Mouse (Mus musculus): ENCODE results near the gene Syce3. TPM values are rescaled to one million over a fixed set of nuclear protein-coding genes. Genes with fewer than 3 reads are reported as not detected.

Gene Syce3
- polyA plus RNA-seq, 1 experiment from 2014 or later: not detected

Other genes starting within 250 kb of the Syce3 start
- gene Plxnb2, start 229.7 kb downstream of the Syce3 start, polyA plus RNA-seq (2014; fragmentation: Nextera tagmentation; extraction: Ambion mirVana): 162 and 176 TPM in 2 replicates
- 26.7 and 27.5 TPM in 2 replicates for gene Dennd6b, start 214.0 kb downstream of the Syce3 start, polyA plus RNA-seq (2014; fragmentation: Nextera tagmentation; extraction: Ambion mirVana)
- gene Ppp6r2, start 198.9 kb downstream of the Syce3 start, polyA plus RNA-seq (2014; fragmentation: Nextera tagmentation; extraction: Ambion mirVana): 45.1 and 49.2 TPM in 2 replicates
- gene Sbf1, start 95.2 kb downstream of the Syce3 start, polyA plus RNA-seq (2014; fragmentation: Nextera tagmentation; extraction: Ambion mirVana): 76.5 and 87.8 TPM in 2 replicates
- 0.15 TPM in 1 of 2 replicates, not detected in the other for gene Adm2, start 87.8 kb downstream of the Syce3 start, polyA plus RNA-seq (2014; fragmentation: Nextera tagmentation; extraction: Ambion mirVana)
- not detected in 2 replicates for gene Miox, start 76.1 kb downstream of the Syce3 start, polyA plus RNA-seq (2014; fragmentation: Nextera tagmentation; extraction: Ambion mirVana)
- 43.7 and 47.3 TPM in 2 replicates for gene Lmf2, start 54.8 kb downstream of the Syce3 start, polyA plus RNA-seq (2014; fragmentation: Nextera tagmentation; extraction: Ambion mirVana)
- 191 and 203 TPM in 2 replicates for gene Ncaph2, start 54.8 kb downstream of the Syce3 start, polyA plus RNA-seq (2014; fragmentation: Nextera tagmentation; extraction: Ambion mirVana)
- 5.1 and 5.7 TPM in 2 replicates for gene Sco2, start 36.7 kb downstream of the Syce3 start, polyA plus RNA-seq (2014; fragmentation: Nextera tagmentation; extraction: Ambion mirVana)
- 0.80 and 1.3 TPM in 2 replicates for gene Tymp, start 33.5 kb downstream of the Syce3 start, polyA plus RNA-seq (2014; fragmentation: Nextera tagmentation; extraction: Ambion mirVana)
- gene Odf3b, start 31.2 kb downstream of the Syce3 start, polyA plus RNA-seq (2014; fragmentation: Nextera tagmentation; extraction: Ambion mirVana): 0.37 and 1.2 TPM in 2 replicates
- gene Klhdc7b, start 25.6 kb downstream of the Syce3 start, polyA plus RNA-seq (2014; fragmentation: Nextera tagmentation; extraction: Ambion mirVana): not detected in 2 replicates
- gene Cpt1b, start 15.4 kb upstream of the Syce3 start, polyA plus RNA-seq (2014; fragmentation: Nextera tagmentation; extraction: Ambion mirVana): 0.84 TPM in 1 of 2 replicates, not detected in the other
- gene C730034F03Rik, start 19.1 kb upstream of the Syce3 start, polyA plus RNA-seq (2014; fragmentation: Nextera tagmentation; extraction: Ambion mirVana): 3.5 and 6.0 TPM in 2 replicates
- 0.40 TPM in 1 of 2 replicates, not detected in the other for gene Gm44502, start 19.2 kb upstream of the Syce3 start, polyA plus RNA-seq (2014; fragmentation: Nextera tagmentation; extraction: Ambion mirVana)
- gene Chkb, start 19.4 kb upstream of the Syce3 start, polyA plus RNA-seq (2014; fragmentation: Nextera tagmentation; extraction: Ambion mirVana): 54.5 and 56.0 TPM in 2 replicates
- gene Mapk8ip2, start 43.4 kb upstream of the Syce3 start, polyA plus RNA-seq (2014; fragmentation: Nextera tagmentation; extraction: Ambion mirVana): 26.0 and 27.4 TPM in 2 replicates
- 9.9 and 10.6 TPM in 2 replicates for gene Arsa, start 66.9 kb upstream of the Syce3 start, polyA plus RNA-seq (2014; fragmentation: Nextera tagmentation; extraction: Ambion mirVana)
- gene Shank3, start 89.1 kb upstream of the Syce3 start, polyA plus RNA-seq (2014; fragmentation: Nextera tagmentation; extraction: Ambion mirVana): 3.8 and 4.9 TPM in 2 replicates
- gene Acr, start 157.8 kb upstream of the Syce3 start, polyA plus RNA-seq (2014; fragmentation: Nextera tagmentation; extraction: Ambion mirVana): 0.65 and 0.84 TPM in 2 replicates
- 76.4 and 76.7 TPM in 2 replicates for gene Rabl2, start 181.4 kb upstream of the Syce3 start, polyA plus RNA-seq (2014; fragmentation: Nextera tagmentation; extraction: Ambion mirVana)